Mouse (Mus musculus) cerebellum, adult 2 months (tissue): ENCODE measurements around the gene Fadd.

Source experiments
- CTCF ChIP-seq: fragments of 200-500 bp; IDR thresholded peaks from 2 replicates; pipeline ENCODE4 v1.5.1; 2011; ENCODE audit warnings: low read depth, mild to moderate bottlenecking, control low read depth, low read length, moderate library complexity, borderline replicate concordance; ENCODE audit not compliant: insufficient read depth
- POLR2A ChIP-seq: fragments of 200-500 bp; IDR thresholded peaks from 2 replicates; pipeline ENCODE4 v1.6.1; 2011; ENCODE audit warnings: low read length, control low read depth, borderline replicate concordance; ENCODE audit not compliant: insufficient read depth

DNA sequence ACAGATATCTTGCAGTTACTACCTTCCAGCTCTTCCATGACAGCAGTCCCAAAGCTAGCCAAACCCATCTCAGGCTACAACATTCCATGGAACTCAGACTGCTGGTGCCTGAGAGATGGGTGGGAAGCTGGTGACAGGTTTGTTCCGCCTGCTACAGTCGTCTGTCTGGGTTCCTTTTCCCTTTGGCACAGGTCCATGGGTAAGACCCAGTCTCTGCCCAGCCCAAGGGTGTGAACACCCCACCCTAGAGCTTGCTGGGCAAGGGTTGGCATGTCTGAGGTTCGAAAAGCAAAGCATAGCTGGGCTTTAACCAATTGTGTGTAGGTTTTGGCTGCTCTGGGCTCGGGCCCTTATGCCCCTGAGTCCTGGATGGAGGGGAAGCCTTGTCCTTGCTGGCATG is 30.1 kb upstream of the Fadd start:
- TF ChIP-seq CTCF (no peak), POLR2A (no peak)
